Mouse (Mus musculus): ENCODE results near the gene Spon1. TPM values are rescaled to one million over a fixed set of nuclear protein-coding genes. Genes with fewer than 3 reads are reported as not detected.

The Spon1 gene
- polyA plus RNA-seq, 1 experiment from 2014 or later: 79.7 TPM

DNA sequence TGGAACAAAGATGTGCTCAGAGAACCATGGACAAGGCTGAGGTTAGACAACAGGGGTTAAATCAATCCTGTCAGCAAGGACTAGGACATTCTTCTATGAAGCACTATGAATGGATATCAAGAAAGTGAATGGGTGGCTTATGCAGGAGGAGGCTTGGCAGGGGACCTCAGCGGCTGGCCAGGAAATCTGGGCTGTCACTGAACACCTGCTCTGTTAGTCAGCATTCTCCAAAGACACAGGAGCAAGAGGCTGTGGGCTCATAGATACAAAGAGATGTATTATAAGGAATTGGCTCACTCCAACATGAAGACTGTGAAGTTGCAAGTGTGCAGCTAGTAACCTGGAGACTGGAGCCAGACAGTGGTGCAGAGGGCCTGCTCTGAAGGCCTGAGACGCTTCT lies 154.3 kb downstream of the Spon1 start:
- no peak for ATAC-seq (ENCODE audit: insufficient number of reproducible peaks, insufficient read depth, low FRiP score, low read depth)
- 65% methylated on average over 2 of the region's 2 CpGs for WGBS
- no peak overlapping the region for H3K4me3 ChIP-seq (ENCODE audit: control insufficient read depth in 1 of 2, insufficient read depth in 1 of 2, low read depth in 1 of 2, low read length in 2 of 2)
- no peak overlapping the region for H3K9ac ChIP-seq (ENCODE audit: low read length)
- no peaks in the 10 kb centered on the region for H3K9me3 ChIP-seq (ENCODE audit: control insufficient read depth, low read length)
- H3K4me1 ChIP-seq (ENCODE audit: control insufficient read depth in 2 of 2, insufficient read depth in 2 of 2, low read length in 2 of 2): 0 out of 4 replicates have a peak, but pooled peaks cover 4 to 7% of the 10 kb centered on the region in 2 experiments
- no peak overlapping the region for H3K4me2 ChIP-seq (ENCODE audit: low read length)
- no peaks in the 10 kb centered on the region for H3K36me3 ChIP-seq (ENCODE audit: control insufficient read depth, insufficient read depth, low read length)
- no peaks in the 10 kb centered on the region for H3K27me3 ChIP-seq (ENCODE audit: control insufficient read depth, insufficient read depth, low read length)
- H3K27ac ChIP-seq (replicated peaks in 1 of 2; ENCODE audit: control insufficient read depth in 1 of 2, insufficient read depth in 1 of 2, low read depth in 2 of 2, low read length in 2 of 2): no peak overlapping the region

DNA sequence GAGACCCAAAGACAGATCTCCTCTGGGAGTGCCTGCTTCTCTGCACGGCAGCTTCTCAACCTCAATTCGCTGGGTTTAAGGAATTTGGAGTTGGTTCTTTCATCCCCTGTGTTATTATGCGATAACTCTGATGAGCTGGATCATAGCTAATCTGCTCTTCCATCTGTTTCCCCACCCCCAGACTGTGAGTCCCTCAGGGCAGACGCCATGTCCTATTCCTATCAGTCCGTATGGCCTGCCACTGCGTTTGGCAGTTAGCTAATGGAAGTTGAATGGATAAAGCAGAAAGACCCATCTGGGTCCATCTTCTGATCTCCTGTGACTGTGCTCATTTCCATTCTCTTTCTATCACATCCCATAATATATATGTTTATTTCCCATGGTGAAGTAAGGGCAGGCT lies 158.8 kb downstream of the Spon1 start:
- ATAC-seq (ENCODE audit: insufficient number of reproducible peaks, insufficient read depth, low FRiP score, low read depth): no peak
- H3K4me2 ChIP-seq (ENCODE audit: low read length): no peak overlapping the region
- 0 out of 4 replicates have a peak, but pooled peaks cover 1 to 6% of the 10 kb centered on the region in 2 experiments for H3K4me1 ChIP-seq (ENCODE audit: control insufficient read depth in 2 of 2, insufficient read depth in 2 of 2, low read length in 2 of 2)
- no peak overlapping the region for H3K27ac ChIP-seq (replicated peaks in 1 of 2; ENCODE audit: control insufficient read depth in 1 of 2, insufficient read depth in 1 of 2, low read depth in 2 of 2, low read length in 2 of 2)
- H3K36me3 ChIP-seq (ENCODE audit: control insufficient read depth, insufficient read depth, low read length): no peaks in the 10 kb centered on the region
- no peaks in the 10 kb centered on the region for H3K9me3 ChIP-seq (ENCODE audit: control insufficient read depth, low read length)
- 89% methylated on average over 6 of the region's 6 CpGs for WGBS
- H3K9ac ChIP-seq (ENCODE audit: low read length): no peak overlapping the region
- no peaks in the 10 kb centered on the region for H3K27me3 ChIP-seq (ENCODE audit: control insufficient read depth, insufficient read depth, low read length)
- H3K4me3 ChIP-seq (ENCODE audit: control insufficient read depth in 1 of 2, insufficient read depth in 1 of 2, low read depth in 1 of 2, low read length in 2 of 2): no peak overlapping the region

DNA sequence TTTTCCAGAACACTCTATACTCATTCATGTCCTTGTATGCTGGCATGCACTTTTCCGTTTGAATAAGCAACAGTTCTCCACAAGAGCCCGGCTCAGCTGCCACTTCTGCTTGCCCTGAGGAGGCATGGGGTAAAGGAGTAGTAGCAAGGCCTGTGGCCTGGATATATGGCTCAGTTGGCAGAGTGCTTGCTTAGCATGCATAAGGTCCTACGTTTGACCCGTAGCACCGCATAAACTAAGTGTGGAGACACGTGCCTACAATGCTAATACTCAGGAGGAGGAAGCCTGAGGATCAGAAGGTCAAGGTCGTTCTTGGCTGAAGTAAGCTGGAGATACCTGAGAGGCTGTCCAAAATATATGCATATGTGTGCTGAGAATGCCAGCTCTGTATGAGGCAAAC lies 185.1 kb downstream of the Spon1 start:
- peaks cover 0 to 3% of the 10 kb centered on the region in 2 experiments; a peak in 1 of 4 replicates for H3K4me1 ChIP-seq (ENCODE audit: control insufficient read depth in 2 of 2, insufficient read depth in 2 of 2, low read length in 2 of 2)
- H3K27ac ChIP-seq (replicated peaks in 1 of 2; ENCODE audit: control insufficient read depth in 1 of 2, insufficient read depth in 1 of 2, low read depth in 2 of 2, low read length in 2 of 2): no peak overlapping the region
- H3K4me2 ChIP-seq (ENCODE audit: low read length): no peak overlapping the region
- no peak overlapping the region for H3K4me3 ChIP-seq (ENCODE audit: control insufficient read depth in 1 of 2, insufficient read depth in 1 of 2, low read depth in 1 of 2, low read length in 2 of 2)
- no peaks in the 10 kb centered on the region for H3K36me3 ChIP-seq (ENCODE audit: control insufficient read depth, insufficient read depth, low read length)
- H3K9ac ChIP-seq (ENCODE audit: low read length): no peak overlapping the region
- ATAC-seq (ENCODE audit: insufficient number of reproducible peaks, insufficient read depth, low FRiP score, low read depth): no peak
- H3K9me3 ChIP-seq (ENCODE audit: control insufficient read depth, low read length): no peaks in the 10 kb centered on the region
- H3K27me3 ChIP-seq (ENCODE audit: control insufficient read depth, insufficient read depth, low read length): no peaks in the 10 kb centered on the region
- WGBS: 83% methylated on average over 7 of the region's 7 CpGs

DNA sequence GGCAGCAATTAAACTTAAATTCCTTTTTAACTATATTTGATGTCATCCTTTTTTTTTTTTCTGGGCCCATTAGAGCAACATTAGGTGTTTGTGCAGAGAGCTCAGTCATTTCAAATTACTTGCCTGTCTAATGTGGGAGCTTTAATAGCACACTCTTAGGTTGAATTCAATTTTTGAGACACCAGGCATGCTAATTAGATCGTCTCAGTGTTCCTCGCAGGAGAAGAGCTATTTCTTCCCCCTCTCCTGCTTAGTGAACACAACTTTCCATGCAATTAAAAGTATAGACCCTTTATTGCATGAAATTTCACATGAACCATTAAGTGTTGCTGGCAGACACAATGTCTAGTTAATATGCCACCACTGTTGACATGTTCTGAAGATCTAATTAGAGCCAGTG lies 189.6 kb downstream of the Spon1 start:
- no peak for ATAC-seq (ENCODE audit: insufficient number of reproducible peaks, insufficient read depth, low FRiP score, low read depth)

DNA sequence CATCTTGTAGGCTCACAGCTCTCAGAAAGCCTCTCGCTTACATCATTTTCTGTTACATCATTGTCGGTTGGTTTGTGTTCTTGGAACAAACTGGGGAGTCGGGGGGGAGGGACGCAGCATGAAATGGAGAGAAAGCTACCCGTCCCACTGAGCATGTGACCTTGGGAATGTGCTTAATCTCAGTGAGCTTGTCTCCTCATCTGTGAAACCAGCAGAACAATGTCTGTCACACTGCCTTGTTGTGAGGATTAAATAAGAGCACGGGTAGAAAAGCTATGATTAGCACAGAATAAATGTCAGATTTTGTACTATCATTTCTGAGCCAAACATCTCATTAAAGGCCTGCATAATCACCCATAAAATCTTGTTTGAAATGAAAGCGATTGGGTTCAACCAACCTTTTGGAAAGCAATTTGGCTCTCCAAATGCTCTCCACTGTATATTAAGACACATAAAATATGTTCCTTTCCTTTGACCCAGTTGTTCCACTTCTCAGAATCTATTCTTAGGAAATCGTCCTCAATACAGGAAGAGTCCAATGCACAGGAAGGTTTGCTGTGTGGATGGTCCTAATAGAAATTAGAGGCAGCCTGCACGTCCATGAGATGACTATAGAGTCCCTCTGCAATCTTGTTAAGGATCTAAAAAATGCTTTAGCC lies 195.2 kb downstream of the Spon1 start:
- Histone ChIP-seq H3K4me3 (ENCODE audit: control insufficient read depth in 1 of 2, insufficient read depth in 1 of 2, low read depth in 1 of 2, low read length in 2 of 2) (no peak overlapping the region), H3K9ac (ENCODE audit: low read length) (no peak overlapping the region), H3K4me1 (ENCODE audit: control insufficient read depth in 2 of 2, insufficient read depth in 2 of 2, low read length in 2 of 2) (peaks cover 5 to 9% of the 10 kb centered on the region in 2 experiments; a peak in 2 of 4 replicates), H3K27me3 (ENCODE audit: control insufficient read depth, insufficient read depth, low read length) (no peaks in the 10 kb centered on the region), H3K9me3 (ENCODE audit: control insufficient read depth, low read length) (no peaks in the 10 kb centered on the region), H3K27ac (replicated peaks in 1 of 2; ENCODE audit: control insufficient read depth in 1 of 2, insufficient read depth in 1 of 2, low read depth in 2 of 2, low read length in 2 of 2) (no peak overlapping the region), H3K36me3 (ENCODE audit: control insufficient read depth, insufficient read depth, low read length) (no peaks in the 10 kb centered on the region), H3K4me2 (ENCODE audit: low read length) (no peak overlapping the region)
- 75% methylated on average over 9 of the region's 9 CpGs for WGBS
- ATAC-seq (ENCODE audit: insufficient number of reproducible peaks, insufficient read depth, low FRiP score, low read depth): no peak

More for the DNA sequence above, 189.6 kb downstream of the Spon1 start:
- Histone ChIP-seq H3K9ac (ENCODE audit: low read length) (no peak overlapping the region), H3K36me3 (ENCODE audit: control insufficient read depth, insufficient read depth, low read length) (no peaks in the 10 kb centered on the region), H3K27ac (replicated peaks in 1 of 2; ENCODE audit: control insufficient read depth in 1 of 2, insufficient read depth in 1 of 2, low read depth in 2 of 2, low read length in 2 of 2) (no peak overlapping the region), H3K4me3 (ENCODE audit: control insufficient read depth in 1 of 2, insufficient read depth in 1 of 2, low read depth in 1 of 2, low read length in 2 of 2) (no peak overlapping the region), H3K27me3 (ENCODE audit: control insufficient read depth, insufficient read depth, low read length) (no peaks in the 10 kb centered on the region), H3K4me1 (ENCODE audit: control insufficient read depth in 2 of 2, insufficient read depth in 2 of 2, low read length in 2 of 2) (0 out of 4 replicates have a peak, but pooled peaks cover 0 to 3% of the 10 kb centered on the region in 2 experiments), H3K9me3 (ENCODE audit: control insufficient read depth, low read length) (no peaks in the 10 kb centered on the region), H3K4me2 (ENCODE audit: low read length) (no peak overlapping the region)
- 87% methylated on average over 2 of the region's 2 CpGs for WGBS

DNA sequence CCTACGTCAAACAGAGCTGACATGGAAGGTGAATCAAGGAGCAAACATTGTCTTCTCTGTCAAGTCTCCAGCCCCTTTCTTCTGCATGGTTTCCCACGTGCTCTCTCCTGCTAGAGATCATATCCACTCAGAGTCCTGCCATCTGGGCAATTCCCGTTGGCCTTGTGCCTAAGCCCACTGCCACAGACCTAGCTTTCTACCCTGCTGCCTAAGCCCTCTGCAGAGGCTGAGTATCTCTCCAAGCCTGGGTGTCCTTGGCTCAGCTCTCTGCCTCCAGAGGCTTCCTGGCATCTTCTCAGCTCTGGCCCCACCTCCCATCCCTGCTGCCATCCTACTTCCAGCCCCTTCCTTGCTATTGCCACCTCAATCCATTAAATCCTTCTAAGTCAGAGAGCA lies 195.7 kb downstream of the Spon1 start:
- no peak overlapping the region for H3K9ac ChIP-seq (ENCODE audit: low read length)
- H3K4me2 ChIP-seq (ENCODE audit: low read length): no peak overlapping the region
- ATAC-seq (ENCODE audit: insufficient number of reproducible peaks, insufficient read depth, low FRiP score, low read depth): no peak
- WGBS: 53% methylated on average over 3 of the region's 3 CpGs
- H3K9me3 ChIP-seq (ENCODE audit: control insufficient read depth, low read length): no peaks in the 10 kb centered on the region
- no peak overlapping the region for H3K27ac ChIP-seq (replicated peaks in 1 of 2; ENCODE audit: control insufficient read depth in 1 of 2, insufficient read depth in 1 of 2, low read depth in 2 of 2, low read length in 2 of 2)
- no peaks in the 10 kb centered on the region for H3K36me3 ChIP-seq (ENCODE audit: control insufficient read depth, insufficient read depth, low read length)
- H3K4me1 ChIP-seq (ENCODE audit: control insufficient read depth in 2 of 2, insufficient read depth in 2 of 2, low read length in 2 of 2): peaks cover 5 to 9% of the 10 kb centered on the region in 2 experiments; a peak in 2 of 4 replicates
- H3K27me3 ChIP-seq (ENCODE audit: control insufficient read depth, insufficient read depth, low read length): no peaks in the 10 kb centered on the region
- no peak overlapping the region for H3K4me3 ChIP-seq (ENCODE audit: control insufficient read depth in 1 of 2, insufficient read depth in 1 of 2, low read depth in 1 of 2, low read length in 2 of 2)

DNA sequence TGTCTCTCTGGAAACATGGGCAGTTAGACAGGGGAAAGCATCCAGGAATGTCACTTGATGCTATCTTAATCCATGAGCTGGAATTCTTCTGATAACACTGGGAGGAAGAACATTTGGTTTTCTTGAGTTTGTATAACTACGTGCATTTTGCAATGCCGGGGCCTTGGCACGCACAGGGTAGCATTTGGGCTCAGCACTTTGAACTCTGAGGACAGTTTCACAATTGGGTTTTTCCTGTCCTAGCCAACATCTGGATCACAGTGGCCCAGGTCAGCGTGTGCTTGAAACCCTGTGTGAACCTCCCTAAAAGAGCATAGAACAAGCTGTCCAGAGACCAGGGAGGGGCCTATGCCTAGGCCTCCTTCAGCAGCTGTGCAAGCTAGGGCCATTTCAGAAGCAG lies 196.3 kb downstream of the Spon1 start:
- Histone ChIP-seq H3K9ac (ENCODE audit: low read length) (no peak overlapping the region), H3K4me2 (ENCODE audit: low read length) (no peak overlapping the region), H3K4me3 (ENCODE audit: control insufficient read depth in 1 of 2, insufficient read depth in 1 of 2, low read depth in 1 of 2, low read length in 2 of 2) (no peak overlapping the region), H3K36me3 (ENCODE audit: control insufficient read depth, insufficient read depth, low read length) (no peaks in the 10 kb centered on the region), H3K27me3 (ENCODE audit: control insufficient read depth, insufficient read depth, low read length) (no peaks in the 10 kb centered on the region), H3K27ac (replicated peaks in 1 of 2; ENCODE audit: control insufficient read depth in 1 of 2, insufficient read depth in 1 of 2, low read depth in 2 of 2, low read length in 2 of 2) (no peak overlapping the region), H3K4me1 (ENCODE audit: control insufficient read depth in 2 of 2, insufficient read depth in 2 of 2, low read length in 2 of 2) (peaks cover 5 to 9% of the 10 kb centered on the region in 2 experiments; a peak in 2 of 4 replicates), H3K9me3 (ENCODE audit: control insufficient read depth, low read length) (no peaks in the 10 kb centered on the region)
- no peak for ATAC-seq (ENCODE audit: insufficient number of reproducible peaks, insufficient read depth, low FRiP score, low read depth)
- 74% methylated on average over 4 of the region's 4 CpGs for WGBS

DNA sequence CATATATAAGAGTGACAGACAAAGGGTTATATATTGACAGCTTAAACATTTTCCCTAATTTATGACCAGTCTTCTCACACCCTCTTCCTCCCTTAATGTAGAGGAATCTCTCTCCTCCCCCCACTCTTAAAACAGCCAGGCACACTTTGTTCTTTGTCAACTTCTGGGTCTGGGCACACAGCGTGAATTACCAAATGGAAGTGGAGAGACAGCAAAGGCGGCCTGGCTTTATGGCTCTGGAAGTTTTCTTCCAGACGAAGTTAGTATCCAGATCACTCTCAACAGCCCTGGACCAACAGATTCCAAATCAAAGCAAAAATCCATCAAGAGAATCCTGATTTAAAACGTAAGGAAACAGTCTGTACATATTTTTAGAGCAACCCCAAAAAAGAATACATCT lies 198.0 kb downstream of the Spon1 start:
- H3K27me3 ChIP-seq (ENCODE audit: control insufficient read depth, insufficient read depth, low read length): no peaks in the 10 kb centered on the region
- no peaks in the 10 kb centered on the region for H3K36me3 ChIP-seq (ENCODE audit: control insufficient read depth, insufficient read depth, low read length)
- ATAC-seq (ENCODE audit: insufficient number of reproducible peaks, insufficient read depth, low FRiP score, low read depth): no peak
- peaks cover 5 to 9% of the 10 kb centered on the region in 2 experiments; a peak in 2 of 4 replicates for H3K4me1 ChIP-seq (ENCODE audit: control insufficient read depth in 2 of 2, insufficient read depth in 2 of 2, low read length in 2 of 2)
- H3K27ac ChIP-seq (replicated peaks in 1 of 2; ENCODE audit: control insufficient read depth in 1 of 2, insufficient read depth in 1 of 2, low read depth in 2 of 2, low read length in 2 of 2): no peak overlapping the region
- H3K9ac ChIP-seq (ENCODE audit: low read length): no peak overlapping the region
- H3K4me2 ChIP-seq (ENCODE audit: low read length): no peak overlapping the region
- H3K9me3 ChIP-seq (ENCODE audit: control insufficient read depth, low read length): no peaks in the 10 kb centered on the region
- WGBS: 64% methylated on average over 4 of the region's 4 CpGs
- H3K4me3 ChIP-seq (ENCODE audit: control insufficient read depth in 1 of 2, insufficient read depth in 1 of 2, low read depth in 1 of 2, low read length in 2 of 2): no peak overlapping the region

Data from heart, embryonic 14.5 days (tissue).